Mouse (Mus musculus): ENCODE results near the gene Lrp4. TPM values are rescaled to one million over a fixed set of nuclear protein-coding genes. Genes with fewer than 3 reads are reported as not detected.

The Lrp4 gene
- polyA plus RNA-seq, 1 experiment from 2014 or later: 7.6 TPM

DNA sequence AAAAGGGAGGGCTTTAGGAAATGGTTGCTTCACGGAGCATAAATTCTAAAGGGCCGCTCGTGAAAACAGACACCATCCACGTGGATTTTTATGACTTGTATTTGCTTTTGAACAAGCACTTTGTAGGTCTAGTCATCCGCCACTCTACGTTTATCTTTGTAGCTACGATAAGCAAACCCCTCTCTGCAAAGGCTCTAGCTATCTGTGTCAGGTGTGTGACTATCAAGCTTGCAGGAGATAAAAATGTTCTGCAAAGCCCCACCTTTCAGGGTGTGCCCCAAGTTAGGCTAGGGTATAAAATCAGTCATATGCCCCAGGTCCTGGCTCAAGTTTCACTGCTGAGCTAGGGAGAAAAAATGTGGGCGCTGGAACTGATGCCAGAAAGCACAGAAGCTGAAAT lies 4.7 kb upstream of the Lrp4 start:
- no peak overlapping the region for H3K9ac ChIP-seq
- no peaks in the 10 kb centered on the region for H3K36me3 ChIP-seq (ENCODE audit: insufficient read depth)
- DNase-seq: no peak
- TF ChIP-seq CTCF (IDR thresholded peaks at IDR 0.05; ENCODE audit: low read depth): no peak
- no peak overlapping the region for H3K27ac ChIP-seq (ENCODE audit: low read depth)
- H3K4me2 ChIP-seq: peak overlapping the region; percentile 18; the same call in 1 of the 2 replicates
- 27% methylated on average over 8 of the region's 8 CpGs for WGBS
- H3K27me3 ChIP-seq (ENCODE audit: insufficient read depth, low read length): no peaks in the 10 kb centered on the region
- ATAC-seq (ENCODE audit: insufficient read depth): no peak
- no peaks in the 10 kb centered on the region for H3K9me3 ChIP-seq (ENCODE audit: low read depth, low read length)
- H3K4me3 ChIP-seq (ENCODE audit: low read depth, low read length): no peak overlapping the region
- no peaks in the 10 kb centered on the region for H3K4me1 ChIP-seq (ENCODE audit: insufficient read depth)

DNA sequence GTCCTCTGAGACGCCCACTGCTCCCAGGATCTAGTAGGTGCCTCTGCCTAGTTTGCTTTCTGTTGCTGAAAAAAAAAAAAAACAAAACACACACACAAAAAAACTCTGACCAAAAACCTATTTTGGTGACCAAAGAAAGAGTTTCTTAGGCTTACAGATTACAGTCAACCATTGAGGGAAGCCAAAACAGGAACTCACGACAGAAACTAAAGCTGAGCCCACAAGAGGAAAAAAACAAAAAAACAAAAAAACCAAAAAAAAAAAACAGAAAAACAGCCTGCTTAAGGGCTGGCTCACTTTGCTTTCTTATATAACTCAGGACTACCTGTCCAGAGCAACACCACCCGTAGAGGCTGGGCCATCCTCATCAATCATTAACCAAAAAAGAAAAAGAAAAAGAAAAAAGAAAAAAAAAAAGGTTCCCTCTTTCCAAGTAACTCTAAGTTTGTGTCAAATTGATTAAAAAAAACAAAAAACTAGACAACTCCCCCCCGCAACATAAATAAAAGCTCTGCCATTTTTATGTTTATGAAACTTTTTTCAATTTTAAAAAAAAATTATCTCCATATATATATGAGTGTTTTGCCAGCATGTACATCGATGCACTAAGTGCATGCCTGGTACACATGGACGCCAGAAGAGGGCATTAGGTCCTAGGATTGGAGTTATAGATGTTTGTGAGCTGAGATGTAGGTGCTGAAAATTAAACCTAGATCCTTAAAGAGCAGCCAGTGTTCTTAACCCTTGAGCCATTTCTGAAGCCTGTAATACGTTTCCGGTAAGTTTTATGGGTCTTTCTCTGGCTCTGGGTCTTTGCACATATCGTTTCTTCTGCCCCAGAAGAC lies 3.9 kb upstream of the Lrp4 start:
- Histone ChIP-seq H3K27ac (ENCODE audit: low read depth) (no peak overlapping the region), H3K9ac (no peak overlapping the region), H3K4me2 (no peak overlapping the region), H3K4me3 (ENCODE audit: low read depth, low read length) (no peak overlapping the region), H3K9me3 (ENCODE audit: low read depth, low read length) (no peaks in the 10 kb centered on the region), H3K4me1 (ENCODE audit: insufficient read depth) (no peaks in the 10 kb centered on the region), H3K27me3 (ENCODE audit: insufficient read depth, low read length) (no peaks in the 10 kb centered on the region), H3K36me3 (ENCODE audit: insufficient read depth) (no peaks in the 10 kb centered on the region)
- TF ChIP-seq CTCF (IDR thresholded peaks at IDR 0.05; ENCODE audit: low read depth): no peak
- 64% methylated on average over 9 of the region's 9 CpGs for whole genome bisulfite sequencing
- DNase-seq: no peak
- no peak for ATAC-seq (ENCODE audit: insufficient read depth)

DNA sequence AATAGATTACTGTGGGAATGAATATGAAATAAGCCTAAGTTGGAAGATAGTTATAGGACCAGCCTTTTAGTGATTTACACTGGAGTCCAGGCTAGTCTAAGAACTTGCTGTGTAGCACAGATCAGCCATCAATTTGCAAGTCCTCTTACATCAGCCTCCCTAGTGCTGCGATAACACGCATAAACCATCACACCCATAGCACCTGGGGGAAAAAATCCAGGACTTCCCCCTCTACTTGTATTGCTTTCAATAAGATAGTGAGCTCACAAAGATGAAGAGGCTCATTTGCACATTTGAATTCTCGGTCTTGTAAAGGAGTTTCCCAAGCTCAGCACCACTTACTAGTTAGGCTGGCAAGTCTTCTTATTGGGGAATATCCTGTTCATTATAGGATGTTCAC lies 2.9 kb upstream of the Lrp4 start:
- H3K9ac ChIP-seq: no peak overlapping the region
- 86% methylated on average over 3 of the region's 3 CpGs for WGBS
- no peak for TF ChIP-seq CTCF (IDR thresholded peaks at IDR 0.05; ENCODE audit: low read depth)
- H3K36me3 ChIP-seq (ENCODE audit: insufficient read depth): no peaks in the 10 kb centered on the region
- no peaks in the 10 kb centered on the region for H3K27me3 ChIP-seq (ENCODE audit: insufficient read depth, low read length)
- ATAC-seq (ENCODE audit: insufficient read depth): no peak
- H3K27ac ChIP-seq (ENCODE audit: low read depth): no peak overlapping the region
- H3K4me1 ChIP-seq (ENCODE audit: insufficient read depth): peaks cover under 1% of the 10 kb centered on the region; the same call in 1 of the 2 replicates
- no peak overlapping the region for H3K4me3 ChIP-seq (ENCODE audit: low read depth, low read length)
- H3K9me3 ChIP-seq (ENCODE audit: low read depth, low read length): no peaks in the 10 kb centered on the region
- DNase-seq: no peak
- no peak overlapping the region for H3K4me2 ChIP-seq

DNA sequence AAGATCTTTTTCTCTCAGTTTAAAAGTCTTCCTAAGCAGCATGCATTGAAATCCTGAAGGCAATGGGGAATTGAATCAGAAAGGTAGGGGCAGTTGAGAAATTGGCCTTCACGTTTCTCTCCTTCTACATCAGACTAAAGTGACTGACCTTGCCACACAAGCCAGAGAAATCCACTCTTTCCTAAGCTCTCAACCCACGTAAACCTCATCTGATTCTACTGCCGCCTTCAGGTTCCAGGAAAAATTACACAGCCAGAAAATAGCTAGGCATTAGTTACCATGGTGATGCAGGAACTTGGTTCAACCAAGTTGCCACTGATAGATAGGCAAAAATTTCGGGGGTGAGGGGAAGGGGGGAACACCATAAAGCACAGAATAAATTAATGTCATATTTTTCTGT lies 1.5 kb upstream of the Lrp4 start:
- H3K4me1 ChIP-seq (ENCODE audit: insufficient read depth): peaks cover 10% of the 10 kb centered on the region
- no peak overlapping the region for H3K4me3 ChIP-seq (ENCODE audit: low read depth, low read length)
- peak; percentile 79 for TF ChIP-seq CTCF (IDR thresholded peaks at IDR 0.05; ENCODE audit: low read depth)
- no peak overlapping the region for H3K27ac ChIP-seq (ENCODE audit: low read depth)
- H3K27me3 ChIP-seq (ENCODE audit: insufficient read depth, low read length): no peaks in the 10 kb centered on the region
- H3K36me3 ChIP-seq (ENCODE audit: insufficient read depth): no peaks in the 10 kb centered on the region
- ATAC-seq (ENCODE audit: insufficient read depth) (no peak), DNase-seq (peak; percentile 82)
- H3K9ac ChIP-seq: no peak overlapping the region
- 4% methylated on average over 4 of the region's 4 CpGs for WGBS
- H3K4me2 ChIP-seq: no peak overlapping the region
- H3K9me3 ChIP-seq (ENCODE audit: low read depth, low read length): no peaks in the 10 kb centered on the region

DNA sequence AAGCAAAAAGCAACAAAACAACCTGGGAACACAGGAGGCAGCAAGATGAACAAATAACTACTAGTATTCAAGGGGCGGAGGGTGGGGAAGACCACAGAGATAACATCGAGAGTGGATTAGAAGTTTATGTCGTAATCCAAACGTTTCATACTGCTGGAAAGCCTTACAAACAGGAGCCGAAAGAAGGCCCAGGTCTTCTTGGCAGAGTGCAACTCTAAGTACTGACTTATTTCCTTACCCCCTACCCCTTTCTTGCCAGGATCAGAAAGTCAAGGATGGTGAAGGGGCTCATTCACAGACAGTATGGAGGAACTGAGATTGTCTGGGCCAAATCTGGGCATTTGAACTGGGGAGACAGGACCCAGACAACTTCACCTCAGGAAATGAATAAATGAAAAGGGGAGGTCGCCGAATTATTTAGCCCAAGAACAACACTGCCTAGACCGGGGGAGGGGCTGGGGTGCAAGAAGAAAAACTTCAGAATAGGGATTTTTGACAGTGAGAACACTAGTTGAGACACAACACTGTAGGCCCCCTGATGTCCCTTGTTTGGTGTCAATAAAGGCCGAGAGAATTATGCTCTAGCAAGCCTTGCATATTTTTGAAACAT lies 715 bp upstream of the Lrp4 start:
- H3K4me3 ChIP-seq (ENCODE audit: low read depth, low read length): peak overlapping the region; percentile 80
- no peak for ATAC-seq (ENCODE audit: insufficient read depth)

DNA sequence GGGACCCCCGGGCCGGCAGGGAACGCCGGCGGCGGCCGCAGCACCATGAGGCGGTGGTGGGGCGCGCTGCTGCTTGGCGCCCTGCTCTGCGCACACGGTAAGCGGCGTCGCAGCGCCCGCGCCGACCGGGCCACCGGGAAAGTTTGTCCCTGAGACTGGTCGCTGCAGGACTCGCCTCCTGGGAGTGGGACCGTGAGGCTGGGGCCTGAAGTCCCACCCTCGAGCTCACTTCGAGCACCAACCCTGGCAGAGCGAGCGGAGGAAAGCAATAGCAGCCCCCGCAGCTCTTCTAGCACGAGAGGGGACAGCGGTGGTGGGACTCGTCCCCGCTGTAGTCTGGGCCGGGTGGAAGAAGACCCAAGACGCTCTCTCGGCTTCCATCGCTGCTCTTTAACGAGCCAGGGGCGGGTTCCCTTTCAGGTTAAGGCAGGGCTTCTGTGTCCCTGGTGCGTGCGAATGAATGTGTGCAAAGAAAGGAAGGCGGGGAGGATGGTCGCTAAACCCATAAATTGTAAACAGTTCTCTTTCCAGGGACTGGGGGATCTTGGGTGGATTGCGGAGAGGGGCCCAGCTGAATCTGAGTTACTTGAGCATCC lies 443 bp downstream of the Lrp4 start:
- no peaks in the 10 kb centered on the region for H3K36me3 ChIP-seq (ENCODE audit: insufficient read depth)
- DNase-seq (peak; percentile 63), ATAC-seq (ENCODE audit: insufficient read depth) (peak; percentile 45)
- peak overlapping the region; percentile 97 for H3K27ac ChIP-seq (ENCODE audit: low read depth)
- H3K9ac ChIP-seq: peak overlapping the region; percentile 84
- peaks cover 27% of the 10 kb centered on the region for H3K4me1 ChIP-seq (ENCODE audit: insufficient read depth)
- no peak for TF ChIP-seq CTCF (IDR thresholded peaks at IDR 0.05; ENCODE audit: low read depth)
- under 1% methylated on average over 45 of the region's 45 CpGs for WGBS
- peak overlapping the region; percentile 88 for H3K4me2 ChIP-seq
- H3K4me3 ChIP-seq (ENCODE audit: low read depth, low read length): peak overlapping the region; percentile 80
- no peaks in the 10 kb centered on the region for H3K27me3 ChIP-seq (ENCODE audit: insufficient read depth, low read length)
- no peaks in the 10 kb centered on the region for H3K9me3 ChIP-seq (ENCODE audit: low read depth, low read length)

More for the DNA sequence above, 715 bp upstream of the Lrp4 start:
- Histone ChIP-seq H3K27ac (ENCODE audit: low read depth) (peak overlapping the region; percentile 97), H3K27me3 (ENCODE audit: insufficient read depth, low read length) (no peaks in the 10 kb centered on the region), H3K4me2 (peak overlapping the region; percentile 88), H3K9ac (peak overlapping the region; percentile 84; the same call in 1 of the 2 replicates), H3K9me3 (ENCODE audit: low read depth, low read length) (no peaks in the 10 kb centered on the region), H3K36me3 (ENCODE audit: insufficient read depth) (no peaks in the 10 kb centered on the region), H3K4me1 (ENCODE audit: insufficient read depth) (peaks cover 18% of the 10 kb centered on the region)
- 37% methylated on average over 9 of the region's 9 CpGs for WGBS
- DNase-seq: no peak
- no peak for TF ChIP-seq CTCF (IDR thresholded peaks at IDR 0.05; ENCODE audit: low read depth)

DNA sequence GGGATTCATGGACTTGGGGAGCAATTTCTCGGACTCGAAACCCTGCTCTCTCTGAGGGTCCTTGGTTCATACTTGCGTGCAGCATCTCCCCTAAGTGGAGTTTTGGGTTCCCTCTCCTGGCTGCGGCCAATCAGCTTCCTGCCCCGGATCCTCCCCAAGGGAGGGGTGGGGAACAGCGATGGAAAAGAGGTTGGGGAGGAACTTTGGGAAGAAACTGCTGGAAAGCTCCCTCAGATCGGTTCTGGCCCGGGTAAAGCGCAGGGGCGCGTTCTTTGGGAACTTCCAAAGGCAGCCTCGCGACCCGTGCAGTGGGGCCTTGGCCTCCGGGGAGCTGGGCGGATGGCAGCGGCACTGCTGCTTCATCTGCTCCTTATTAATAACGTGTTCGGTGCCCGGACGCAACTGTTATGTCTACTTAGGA lies 951 bp downstream of the Lrp4 start:
- H3K9ac ChIP-seq: peak overlapping the region; percentile 84
- H3K4me1 ChIP-seq (ENCODE audit: insufficient read depth): peaks cover 27% of the 10 kb centered on the region
- peak; percentile 81 for DNase-seq
- no peaks in the 10 kb centered on the region for H3K36me3 ChIP-seq (ENCODE audit: insufficient read depth)
- H3K4me2 ChIP-seq: peak overlapping the region; percentile 88
- ATAC-seq (ENCODE audit: insufficient read depth): peak; percentile 53
- H3K4me3 ChIP-seq (ENCODE audit: low read depth, low read length): peak overlapping the region; percentile 80
- no peak for TF ChIP-seq CTCF (IDR thresholded peaks at IDR 0.05; ENCODE audit: low read depth)
- H3K27ac ChIP-seq (ENCODE audit: low read depth): peak overlapping the region; percentile 97
- H3K27me3 ChIP-seq (ENCODE audit: insufficient read depth, low read length): no peaks in the 10 kb centered on the region
- WGBS: under 1% methylated on average over 21 of the region's 21 CpGs
- H3K9me3 ChIP-seq (ENCODE audit: low read depth, low read length): no peaks in the 10 kb centered on the region
